Mouse (Mus musculus) olfactory bulb, adult 2 months (tissue): ENCODE data around the gene Acss2.

ENCODE experiments used
- CTCF ChIP-seq: fragments of 200-500 bp; IDR thresholded peaks from 2 replicates; pipeline ENCODE4 v1.5.1; 2012; ENCODE audit warnings: low read depth, mild to moderate bottlenecking, low read length, moderate library complexity; ENCODE audit not compliant: insufficient read depth
- POLR2A ChIP-seq: fragments of 200-500 bp; IDR thresholded peaks from 2 replicates; pipeline ENCODE4 v1.6.1; 2012; ENCODE audit warnings: mild to moderate bottlenecking, low read depth, low read length, moderate library complexity; ENCODE audit not compliant: insufficient read depth

DNA sequence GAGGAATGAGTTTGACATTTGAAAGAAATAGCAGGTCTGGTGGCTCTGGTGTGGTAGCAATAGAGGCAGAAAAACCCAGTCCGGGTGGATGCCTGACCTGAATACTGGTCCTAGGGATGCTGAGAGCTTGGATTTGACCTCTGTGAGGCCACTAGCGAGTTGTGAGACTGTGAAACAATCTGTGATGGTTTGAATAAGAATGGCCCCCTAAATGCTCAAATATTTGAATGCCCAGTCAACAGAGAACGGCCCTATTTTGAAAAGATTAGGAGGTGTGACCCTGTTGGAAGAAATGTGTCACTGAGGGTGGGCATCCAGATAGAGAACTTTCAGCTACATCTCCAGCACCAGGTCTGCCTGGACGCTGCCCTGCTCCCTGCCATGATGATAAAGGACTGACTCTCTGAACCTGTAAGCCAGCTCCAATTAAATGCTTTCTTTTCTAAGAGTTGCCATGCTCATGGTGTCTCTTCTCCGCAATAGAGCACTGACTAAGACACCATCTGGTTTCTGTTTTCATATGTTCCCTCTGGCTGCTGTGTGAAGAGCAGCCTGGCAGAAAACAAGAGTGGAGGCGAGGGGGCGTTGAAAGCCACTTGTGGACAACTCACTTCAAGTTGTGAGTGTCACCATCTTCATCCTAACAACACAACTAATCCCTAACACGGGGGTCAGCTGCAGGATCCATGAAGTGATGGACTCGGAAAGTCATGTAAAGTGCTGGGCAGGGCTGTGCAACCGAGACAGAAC is 9.9 kb upstream of the Acss2 start:
- TF ChIP-seq CTCF = no peak
- TF ChIP-seq POLR2A = no peak
